Mouse (Mus musculus) gastrocnemius, adult 8-10 months (tissue): ENCODE data around the gene Cant1. TPM values are rescaled to one million over a fixed set of nuclear protein-coding genes. Genes with fewer than 3 reads are reported as not detected.
A peak's percentile ranks its signal among the peaks of the same experiment; 100 is the strongest.
"Not testable (repeated sequence)": the region's sequence is repeated elsewhere in the genome, so short reads cannot be mapped to it uniquely, and the experiment has no call there.

Source experiments
- DNase-seq, 2 experiments: peaks; one replicate each; pipeline ENCODE4 v3.0.0; 2022; ENCODE audit warnings: low spot score in 2 of 2
- total RNA-seq, 4 experiments: library from RNA; stranded (reverse); gene quantifications; 2 replicates each; pipeline ENCODE4 v1.2.4; 2022

The Cant1 gene
- total RNA-seq, 4 experiments from 2014 or later = 9.6 to 11.8 (median 11.0) TPM

DNA sequence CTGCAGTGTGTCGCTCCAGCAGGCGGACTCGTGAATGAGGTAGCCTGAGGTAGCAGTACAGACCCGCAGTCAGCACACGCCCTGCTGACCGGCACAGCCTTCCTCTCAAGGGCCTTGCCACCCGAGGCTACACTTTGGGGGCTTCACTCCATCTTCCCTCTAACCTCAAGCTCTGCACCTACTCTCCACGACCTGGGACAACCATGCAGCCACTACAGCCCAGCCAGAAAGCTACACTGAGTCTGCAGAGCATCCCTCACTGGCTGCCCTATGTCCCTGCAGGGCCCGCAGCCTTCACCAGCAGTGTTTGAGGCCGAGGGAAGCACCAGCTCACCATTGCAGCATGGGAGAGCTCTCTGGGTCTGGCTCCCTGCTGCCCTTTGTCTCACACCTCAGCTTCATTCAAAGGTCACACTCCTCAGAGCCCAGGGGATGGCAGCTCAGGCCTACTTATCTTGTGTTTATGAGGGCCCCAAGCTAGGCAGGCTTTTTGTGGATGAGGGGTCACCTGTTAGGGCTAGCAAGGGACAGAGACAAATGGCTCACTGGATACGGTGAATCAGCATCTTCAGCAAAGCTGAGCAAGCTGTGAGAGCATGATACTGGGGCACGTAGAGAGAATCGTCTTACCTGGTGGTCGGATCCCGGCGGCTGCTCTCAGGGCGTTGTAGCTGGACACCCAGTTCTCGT lies 10.7 kb downstream of the Cant1 start:
- DNase-seq = no peak

DNA sequence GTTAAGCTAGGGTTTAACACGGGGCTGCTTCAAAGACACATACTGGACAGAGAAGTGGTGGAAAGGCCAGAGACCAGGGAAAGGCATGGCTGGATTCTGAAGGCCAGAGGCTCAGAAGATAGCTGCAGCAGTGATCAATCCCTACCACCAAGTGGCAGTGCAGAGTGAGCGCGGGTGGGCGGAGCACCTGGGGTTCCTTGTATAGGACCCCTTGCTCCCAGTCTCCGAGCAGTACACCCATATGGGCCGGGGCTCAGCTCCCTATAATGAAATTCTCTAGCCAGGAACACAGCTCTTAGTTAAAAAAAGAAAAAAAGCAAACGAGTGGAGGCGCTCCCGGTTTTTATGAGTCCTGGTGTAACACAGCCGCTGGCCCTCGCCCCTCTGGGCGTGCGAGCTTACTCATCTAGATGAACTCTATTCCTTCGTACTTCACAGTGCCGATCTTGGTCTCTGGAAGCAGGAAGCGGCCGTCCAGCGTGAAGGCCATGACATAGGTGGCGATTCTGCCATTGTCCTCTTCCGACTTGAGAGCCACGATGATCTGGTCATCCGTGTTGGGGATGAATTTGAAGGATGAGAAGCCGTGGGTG lies 11.5 kb downstream of the Cant1 start:
- no peak for DNase-seq

- no peak for DNase-seq
Observed at GRCm38 (mm10) chr11:118406521-118406920, 12.4 kb downstream of the Cant1 start.

GRCm38 (mm10) chr11:118405311-118405710 lies 13.6 kb downstream of the Cant1 start:
- DNase-seq = no peak

GRCm38 (mm10) chr11:118403951-118404899 lies 14.7 kb downstream of the Cant1 start:
- no peak for DNase-seq

DNA sequence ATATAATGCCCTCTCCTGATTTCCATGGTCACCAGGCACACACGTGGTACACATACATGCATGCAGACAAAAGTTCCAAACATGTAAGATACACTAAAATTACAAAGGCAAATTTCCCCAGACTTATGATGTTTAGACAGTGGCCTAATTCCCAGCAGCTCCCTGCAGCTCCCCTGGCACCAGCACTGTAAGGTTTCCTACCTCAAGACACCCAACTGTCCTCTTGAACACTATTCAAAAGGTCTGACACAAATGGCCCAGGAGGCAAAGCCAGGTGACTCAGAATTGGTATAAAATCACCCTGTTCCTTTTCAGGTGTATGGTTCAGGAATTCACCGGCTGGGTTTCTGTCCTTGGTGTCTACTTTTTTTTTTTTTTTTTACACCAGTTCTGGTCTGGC lies 15.7 kb downstream of the Cant1 start:
- DNase-seq = no peak

DNA sequence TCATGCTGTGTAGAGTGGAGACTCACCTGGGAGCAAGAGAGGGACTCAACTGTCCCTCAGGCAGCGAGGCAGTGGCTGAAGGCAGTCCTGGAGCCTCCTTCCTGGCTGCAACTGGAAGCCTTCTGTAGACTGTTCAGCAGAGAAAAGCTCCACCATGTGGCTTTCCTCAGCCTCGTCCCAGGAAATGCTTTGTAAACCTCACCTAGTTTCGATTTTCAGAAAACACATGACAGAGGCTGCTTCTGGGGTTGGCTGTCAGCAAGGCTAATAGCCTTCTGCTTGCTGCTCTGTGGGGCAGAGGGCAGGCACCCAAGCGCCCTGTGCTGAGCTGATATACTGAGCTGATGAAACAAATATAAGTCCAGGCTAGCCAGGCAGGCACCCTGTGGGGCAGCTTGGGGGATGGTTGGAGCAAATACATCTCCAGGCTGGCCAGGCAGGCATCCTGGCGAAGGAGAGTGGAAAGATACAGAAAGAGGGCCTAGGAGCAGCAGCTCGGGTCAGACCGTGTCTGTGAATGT lies 17.1 kb downstream of the Cant1 start, which contains the start of gene Lgals3bp:
TSS of gene Lgals3bp (minus strand) at position 333 of the 521 bp plus-strand sequence.
- DNase-seq = peak; percentile 37 to 66

DNA sequence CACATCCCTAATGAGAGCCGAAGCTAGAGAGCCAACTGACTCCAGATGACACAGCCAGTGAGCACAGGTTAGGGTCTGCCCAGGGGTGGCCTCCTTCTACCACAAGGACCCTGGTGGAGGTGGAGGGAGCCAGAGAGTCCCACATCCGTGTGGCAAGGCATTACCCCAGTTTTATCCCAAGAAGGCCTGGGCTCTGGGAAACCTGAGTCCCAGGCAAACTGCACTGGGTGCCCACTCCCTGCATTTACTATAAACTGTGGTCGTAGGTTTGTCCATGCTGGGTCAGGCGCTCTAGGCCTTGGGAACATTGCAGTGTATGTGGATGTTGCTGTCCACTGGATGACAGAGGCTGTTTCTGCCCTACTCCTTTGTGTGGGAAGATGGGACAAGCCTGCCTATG lies 17.7 kb downstream of the Cant1 start:
- no peak for DNase-seq

- DNase-seq = no peak
Observed at GRCm38 (mm10) chr11:118400566-118400936, 18.3 kb downstream of the Cant1 start.

- DNase-seq = no peak
Observed at GRCm38 (mm10) chr11:118399891-118400565, 18.9 kb downstream of the Cant1 start.

DNA sequence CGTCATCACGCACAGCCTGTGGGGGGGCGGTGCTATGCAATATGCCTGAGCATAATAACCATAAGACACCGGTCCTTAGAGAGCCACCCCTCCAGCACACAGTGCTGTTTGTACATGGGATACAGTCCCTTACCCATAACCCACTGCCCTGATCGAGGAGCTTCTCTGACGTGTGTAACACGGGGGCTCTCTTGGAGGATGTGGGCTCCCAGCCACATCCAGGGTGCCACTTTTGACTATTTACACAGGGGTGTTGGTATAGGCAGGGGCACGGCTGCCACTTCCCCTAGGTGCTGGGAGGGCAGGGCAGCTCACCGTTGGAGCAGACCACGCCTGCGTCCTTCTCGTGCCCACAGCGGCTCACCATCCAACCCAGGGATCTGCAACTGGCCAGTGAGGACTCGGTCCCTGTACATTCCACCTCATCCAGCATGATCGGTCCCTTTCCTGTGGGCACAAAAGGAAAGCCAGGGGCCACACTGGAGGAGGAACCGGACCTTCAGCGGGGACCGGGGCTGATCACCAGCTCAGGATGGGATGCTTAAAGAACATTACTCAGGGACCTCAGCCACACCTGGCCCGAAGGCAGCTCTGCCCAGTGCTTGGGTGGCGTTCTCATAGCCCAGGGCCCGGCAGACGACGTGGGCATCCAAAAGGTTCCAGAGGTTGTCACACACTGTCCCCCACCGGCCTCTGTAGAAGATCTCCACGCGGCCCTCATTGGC lies 20.9 kb downstream of the Cant1 start:
- DNase-seq = no peak

DNA sequence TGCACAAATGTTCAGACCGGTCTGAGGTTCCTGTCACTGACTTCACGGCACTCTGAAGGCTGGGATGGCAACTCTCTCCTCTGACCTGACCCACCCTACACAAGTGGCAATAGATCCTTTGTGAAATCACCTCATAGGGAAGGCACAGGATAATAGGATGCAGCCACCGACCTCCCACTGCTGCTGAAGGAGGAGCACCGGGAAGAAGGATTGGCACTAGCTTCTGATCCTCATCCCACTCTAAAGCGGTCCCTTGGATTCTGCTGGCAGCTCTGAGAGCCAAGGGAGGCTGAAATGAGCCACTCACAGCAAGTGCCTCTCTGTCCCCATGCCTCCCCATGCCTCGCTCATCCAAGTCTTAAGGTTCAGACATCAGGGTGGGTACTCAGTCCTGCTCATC lies 24.3 kb downstream of the Cant1 start:
- no peak for DNase-seq

- no peak for DNase-seq
Observed at GRCm38 (mm10) chr11:118393991-118394390, 24.9 kb downstream of the Cant1 start.

DNA sequence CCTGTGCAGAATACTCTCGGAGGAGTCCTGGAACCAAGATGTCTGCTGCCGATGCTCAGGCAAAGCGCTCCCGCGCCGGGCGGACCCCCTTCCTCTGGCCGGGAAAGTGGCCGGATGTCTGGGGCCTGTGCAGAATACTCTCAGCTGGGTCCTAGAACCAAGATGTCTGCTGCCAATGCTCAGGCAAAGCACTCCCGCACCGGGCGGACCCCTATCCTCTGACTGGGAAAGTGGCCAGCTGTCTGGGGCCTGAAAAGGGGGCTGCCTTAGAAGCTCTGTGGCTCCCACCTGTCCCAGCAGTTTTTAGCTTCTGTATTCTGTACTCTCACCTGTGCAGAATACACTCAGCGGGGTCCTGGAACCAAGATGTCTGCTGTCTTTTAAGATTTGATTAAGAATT lies 31.1 kb downstream of the Cant1 start:
- DNase-seq = not testable (repeated sequence)

- DNase-seq = peak; percentile 72 to 74
Observed at GRCm38 (mm10) chr11:118379251-118380009, 39.5 kb downstream of the Cant1 start.

DNA sequence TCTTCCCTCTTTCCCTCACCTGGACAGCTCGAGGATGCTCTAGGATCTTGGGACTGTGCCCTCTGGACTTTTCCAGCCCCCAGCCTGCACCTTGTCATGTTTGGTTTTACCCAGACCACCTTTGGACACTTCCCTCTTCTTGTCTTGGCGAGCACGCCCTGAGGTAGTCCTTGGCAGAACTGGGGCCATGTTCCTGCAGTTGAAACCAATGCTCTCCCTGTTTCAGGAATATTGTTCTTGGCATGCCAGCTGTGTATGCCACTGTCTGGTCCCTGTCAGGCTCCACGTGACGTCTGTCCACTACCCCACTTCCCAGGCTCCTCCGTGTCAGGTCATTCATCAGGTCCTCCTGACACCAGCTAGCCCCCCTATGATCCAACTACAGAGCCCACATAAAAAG lies 40.2 kb downstream of the Cant1 start:
- no peak for DNase-seq

DNA sequence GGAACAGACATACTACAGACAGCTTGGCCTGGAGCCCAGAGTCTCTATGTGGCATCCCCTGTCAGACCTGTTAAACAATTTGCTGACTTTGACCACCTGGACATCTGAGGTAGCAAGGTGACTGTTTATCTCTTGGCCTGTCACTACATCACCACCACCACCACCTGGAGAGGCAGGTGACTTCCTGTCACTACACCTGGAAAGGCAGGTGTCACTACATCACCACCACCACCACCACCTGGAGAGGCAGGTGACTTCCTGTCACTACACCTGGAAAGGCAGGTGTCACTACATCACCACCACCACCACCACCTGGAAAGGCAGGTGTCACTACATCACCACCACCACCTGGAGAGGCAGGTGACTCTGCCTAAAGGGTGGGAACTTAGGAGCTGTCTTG lies 42.6 kb downstream of the Cant1 start:
- DNase-seq = not testable (repeated sequence)

- no peak for DNase-seq
Observed at GRCm38 (mm10) chr11:118375881-118376280, 43.0 kb downstream of the Cant1 start.

DNA sequence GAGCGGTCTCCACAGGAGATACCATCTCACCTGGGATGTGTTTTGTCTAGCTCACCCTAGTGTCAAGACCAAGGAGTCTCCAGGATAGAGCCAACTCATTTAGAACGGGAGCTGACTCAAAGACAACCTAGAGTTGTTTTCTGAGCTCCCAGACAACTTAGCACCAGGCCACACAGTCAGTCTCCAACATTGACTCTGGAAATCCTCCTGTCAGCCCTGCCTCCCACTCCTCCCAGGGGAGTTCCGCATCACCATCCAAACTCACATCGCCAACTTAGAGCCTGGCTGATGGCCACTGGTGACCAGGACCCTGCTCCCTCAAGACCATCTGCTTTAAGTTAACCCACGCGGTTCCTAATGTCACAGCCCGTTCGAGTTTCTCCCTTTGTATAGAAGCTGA lies 43.4 kb downstream of the Cant1 start:
- DNase-seq = no peak

GRCm38 (mm10) chr11:118375006-118375405 lies 43.9 kb downstream of the Cant1 start:
- no peak for DNase-seq
